Mouse (Mus musculus) heart, adult 2 months (tissue): ENCODE results near the gene Crybb1. TPM values are rescaled to one million over a fixed set of nuclear protein-coding genes. Genes with fewer than 3 reads are reported as not detected.

Experiments
- DNase-seq, 2 experiments: peaks; one replicate each; pipeline ENCODE4 v3.0.0; 2021
- H3K27ac ChIP-seq: fragments of 200-600 bp; 2 replicates; pipeline ENCODE4 v1.8.1; 2022
- H3K27me3 ChIP-seq: fragments of 200-500 bp; 2 replicates; pipeline ENCODE4 v1.6.1; 2012; ENCODE audit warnings: mild to moderate bottlenecking, low read length, inconsistent platforms, mixed read lengths; ENCODE audit not compliant: control insufficient read depth, insufficient read depth
- H3K36me3 ChIP-seq: fragments of 200-500 bp; 2 replicates; pipeline ENCODE4 v1.6.1; 2012; ENCODE audit warnings: low read length, inconsistent platforms; ENCODE audit not compliant: control insufficient read depth, insufficient read depth
- H3K4me1 ChIP-seq: fragments of 200-500 bp; 2 replicates; pipeline ENCODE4 v1.6.1; 2011; ENCODE audit warnings: low read length; ENCODE audit not compliant: control insufficient read depth, insufficient read depth
- H3K4me3 ChIP-seq: fragments of 200-600 bp; 2 replicates; pipeline ENCODE4 v1.8.1; 2022
- H3K79me2 ChIP-seq: fragments of 200-500 bp; replicated peaks from 2 replicates; pipeline ENCODE4 v1.6.1; 2012; ENCODE audit warnings: mild to moderate bottlenecking, inconsistent platforms, low read length, moderate library complexity, mixed read lengths; ENCODE audit not compliant: control insufficient read depth, insufficient read depth
- H3K9ac ChIP-seq: fragments of 200-500 bp; 2 replicates; pipeline ENCODE4 v1.6.1; 2012; ENCODE audit warnings: low read depth, mild to moderate bottlenecking, control low read depth, inconsistent platforms, low read length, mixed read lengths
- CTCF ChIP-seq: fragments of 200-600 bp; IDR thresholded peaks from 2 replicates; pipeline ENCODE4 v1.8.1; 2022; ENCODE audit warnings: antibody characterized with exemption, mild to moderate bottlenecking, moderate library complexity
- EP300 ChIP-seq: fragments of 200-500 bp; IDR thresholded peaks from 2 replicates; pipeline ENCODE4 v1.6.1; 2011; ENCODE audit warnings: low read depth, low read length, control low read depth; ENCODE audit not compliant: insufficient read depth
- POLR2A ChIP-seq: fragments of 200-500 bp; IDR thresholded peaks from 2 replicates; pipeline ENCODE4 v1.6.1; 2011; ENCODE audit warnings: mild to moderate bottlenecking, low read depth, low read length, control low read depth; ENCODE audit not compliant: insufficient read depth
- WGBS: fragments of 180-500 bp; shearing (Covaris S2); methylation state at CpG from one replicate; pipeline ENCODE4 v1.1.7; 2018; 5-methylcytosine and 5-hydroxymethylcytosine counted together
- intact Hi-C: fragments of 180-260 bp; cut with DNase I; formaldehyde crosslinking; loops from one replicate; pipeline ENCODE4 v1.15.1; 2025
- polyA plus RNA-seq: library from polyadenylated mRNA; depleted of rRNA; stranded (reverse); fragments of >200 nt; gene quantifications from 2 replicates; pipeline ENCODE4 v1.2.3, GENCODE M21; 2012
- total RNA-seq, 2 experiments: library from RNA; stranded (reverse); gene quantifications; 2 replicates each; pipeline ENCODE4 v1.2.3; 2021

The Crybb1 gene
- total and polyA plus RNA-seq, 3 experiments, result 1.5 to 3.3 (median 2.3) TPM

DNA sequence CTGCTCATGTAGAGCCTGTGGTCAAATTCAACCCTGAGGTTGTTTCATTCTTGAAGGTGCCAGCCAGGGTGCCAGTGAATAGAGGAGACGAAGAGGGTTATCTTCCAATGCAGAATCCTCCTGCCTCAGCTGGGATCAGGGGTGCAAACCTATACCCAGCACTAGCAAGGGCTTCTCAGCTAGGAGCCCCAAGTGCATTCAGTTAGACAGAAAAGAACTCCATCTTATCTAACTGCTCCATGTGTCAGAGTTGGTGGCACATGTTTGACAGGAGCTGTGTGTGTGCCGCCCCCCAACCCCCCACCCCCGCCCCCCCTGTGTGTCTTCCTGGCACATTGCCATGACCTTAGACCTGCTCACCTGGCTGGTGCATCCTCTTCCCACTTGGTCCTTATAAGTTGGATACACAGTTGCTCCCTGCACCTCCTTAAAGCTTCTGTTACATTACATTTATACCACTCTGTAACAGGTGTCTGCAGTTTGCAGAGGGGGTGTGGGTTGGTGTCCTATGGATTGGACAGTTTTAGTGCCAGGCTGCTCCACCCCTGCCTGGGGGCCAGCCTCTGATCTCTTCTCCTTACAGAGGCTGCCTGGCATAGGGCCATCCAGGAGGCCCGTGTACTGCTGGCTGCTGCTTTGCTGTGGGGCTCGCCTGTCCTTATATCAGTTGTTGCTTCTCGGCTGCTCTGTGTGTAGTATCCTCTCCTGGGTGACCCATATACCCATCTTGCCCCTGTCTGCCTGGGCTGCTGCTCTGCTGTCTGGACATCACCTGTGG is 41.0 kb downstream of the Crybb1 start:
- H3K4me3 ChIP-seq, result no peak overlapping the region
- H3K4me1 ChIP-seq, result peaks cover 69% of the 10 kb centered on the region
- H3K9ac ChIP-seq, result no peak overlapping the region
- no peaks in the 10 kb centered on the region for H3K36me3 ChIP-seq
- intact Hi-C loops, result no loop called here
- TF ChIP-seq EP300 (no peak), POLR2A (no peak), CTCF (no peak)
- WGBS, result 39% methylated on average over 6 of the region's 6 CpGs
- H3K27ac ChIP-seq, result peak overlapping the region; percentile 34
- no peaks in the 10 kb centered on the region for H3K27me3 ChIP-seq
- H3K79me2 ChIP-seq, result peaks cover 26% of the 10 kb centered on the region
- peak in 1 of 2 experiments; percentile 43 for DNase-seq

DNA sequence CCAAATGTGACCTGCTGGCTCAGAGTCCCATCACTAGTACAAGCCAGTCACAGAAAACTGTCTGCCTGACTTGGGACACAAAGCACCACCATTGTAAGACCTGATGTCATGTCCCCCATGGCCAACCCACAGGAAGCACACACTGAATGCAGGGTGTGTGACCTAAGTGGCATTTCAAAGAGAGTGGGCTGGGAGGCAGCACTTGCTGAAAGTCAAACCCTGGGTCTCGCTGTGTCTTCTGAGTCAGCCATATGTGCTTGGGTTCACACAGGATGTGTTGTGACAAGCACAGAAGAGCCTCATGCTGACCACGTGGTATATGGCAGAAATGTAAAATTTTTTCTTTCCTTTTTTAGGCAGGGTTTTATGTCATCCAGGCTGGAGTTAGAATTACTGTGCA is 41.6 kb downstream of the Crybb1 start:
- Histone ChIP-seq H3K4me3 (no peak overlapping the region), H3K79me2 (peaks cover 23% of the 10 kb centered on the region), H3K27ac (peak overlapping the region; percentile 34), H3K27me3 (no peaks in the 10 kb centered on the region), H3K9ac (no peak overlapping the region), H3K36me3 (no peaks in the 10 kb centered on the region), H3K4me1 (peaks cover 64% of the 10 kb centered on the region)
- intact Hi-C loops, result no loop called here
- WGBS, result 38% methylated on average over 2 of the region's 2 CpGs
- TF ChIP-seq CTCF, result no peak
- no peak for TF ChIP-seq EP300
- no peak for TF ChIP-seq POLR2A
- DNase-seq, result no peak

DNA sequence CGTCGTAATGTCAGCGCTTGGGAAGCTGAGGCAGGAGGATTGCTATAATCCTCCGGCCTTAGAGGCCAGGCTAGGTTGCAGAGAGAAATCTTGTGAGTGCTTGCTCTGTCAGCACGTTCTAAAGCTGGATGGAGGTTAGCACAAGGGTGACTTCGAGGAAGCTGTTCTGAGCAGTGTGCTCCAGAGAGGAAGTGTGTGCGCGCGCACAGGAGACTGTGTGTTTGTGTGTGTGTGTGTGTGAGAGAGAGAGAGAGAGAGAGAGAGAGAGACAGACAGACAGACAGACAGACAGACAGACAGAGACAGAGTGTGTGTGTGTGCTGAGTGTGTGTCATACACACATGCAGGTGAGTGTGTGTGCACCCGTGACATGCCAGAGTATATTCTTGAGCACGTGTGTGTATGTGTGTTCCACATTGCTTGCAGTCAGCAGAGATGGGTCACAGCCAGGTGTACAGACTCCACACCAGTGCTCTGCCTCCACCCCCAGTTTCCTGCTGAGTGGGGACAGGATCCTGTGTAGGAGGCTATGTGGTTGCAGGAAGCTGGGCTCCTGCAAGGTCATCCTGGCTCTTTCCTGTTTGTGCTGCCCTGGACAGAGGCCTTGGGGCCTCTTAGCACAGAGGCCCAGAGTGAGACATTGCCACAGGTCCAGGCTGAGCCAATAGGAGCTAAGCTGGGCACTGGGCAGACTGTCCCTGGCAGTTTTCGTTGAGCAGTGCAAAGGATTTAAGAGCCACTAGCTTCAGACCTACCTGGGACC is 42.8 kb downstream of the Crybb1 start:
- H3K9ac ChIP-seq, result peak overlapping the region; percentile 2; the same call in 1 of the 2 replicates
- WGBS, result 46% methylated on average over 12 of the region's 12 CpGs
- TF ChIP-seq CTCF (no peak), EP300 (peak; percentile 86)
- H3K4me1 ChIP-seq, result peaks cover 56% of the 10 kb centered on the region
- no peaks in the 10 kb centered on the region for H3K27me3 ChIP-seq
- intact Hi-C loops, result no loop called here
- no peaks in the 10 kb centered on the region for H3K36me3 ChIP-seq
- peaks cover 22% of the 10 kb centered on the region for H3K79me2 ChIP-seq
- peak; percentile 65 to 78 for DNase-seq
- H3K27ac ChIP-seq, result peak overlapping the region; percentile 84
- H3K4me3 ChIP-seq, result no peak overlapping the region

DNA sequence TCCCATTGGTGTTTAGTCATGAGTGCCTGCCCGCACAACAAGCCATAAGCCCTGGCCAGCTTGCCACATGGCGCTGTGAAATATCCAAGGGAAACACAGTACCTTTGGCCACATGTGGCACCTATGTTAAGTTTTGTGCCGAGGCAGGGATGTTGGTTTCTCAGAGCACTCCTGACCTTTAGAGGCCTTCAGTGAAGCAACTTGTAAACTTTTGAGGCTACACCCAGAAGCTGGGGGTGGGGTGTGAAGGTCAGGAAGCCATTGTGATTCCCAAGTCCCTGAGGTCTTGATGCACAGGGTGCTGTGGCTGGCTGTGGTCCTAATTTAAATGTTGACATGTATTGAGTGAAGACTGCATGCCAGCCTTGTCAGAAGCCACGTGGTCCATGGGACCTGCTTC is 43.8 kb downstream of the Crybb1 start:
- H3K4me3 ChIP-seq, result no peak overlapping the region
- intact Hi-C loops, result no loop called here
- WGBS, result 68% methylated on average over 4 of the region's 4 CpGs
- H3K79me2 ChIP-seq, result peaks cover 17% of the 10 kb centered on the region
- H3K27ac ChIP-seq, result peak overlapping the region; percentile 84
- H3K27me3 ChIP-seq, result no peaks in the 10 kb centered on the region
- TF ChIP-seq CTCF, result no peak
- no peak for TF ChIP-seq EP300
- no peak for TF ChIP-seq POLR2A
- no peak overlapping the region for H3K9ac ChIP-seq
- H3K4me1 ChIP-seq, result peaks cover 51% of the 10 kb centered on the region
- H3K36me3 ChIP-seq, result no peaks in the 10 kb centered on the region
- DNase-seq, result no peak

DNA sequence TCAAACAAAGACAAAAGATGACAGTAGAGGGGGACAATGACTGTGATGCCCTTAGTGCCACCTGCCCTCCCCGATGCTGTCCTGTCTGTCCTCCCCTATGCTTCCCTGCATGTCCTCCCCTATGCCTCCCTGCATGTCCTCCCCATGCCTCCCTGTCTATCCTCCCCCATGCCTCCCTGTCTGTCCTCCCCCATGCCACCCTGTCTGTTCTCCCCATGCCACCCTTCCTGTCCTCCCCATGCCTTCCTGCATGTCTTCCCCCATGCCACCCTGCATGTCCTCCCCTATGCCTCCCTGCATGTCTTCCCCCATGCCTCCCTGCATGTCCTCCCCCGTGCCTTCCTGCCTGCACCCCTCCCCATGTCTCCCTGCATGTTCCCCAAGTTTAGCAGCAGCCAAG is 44.5 kb downstream of the Crybb1 start:
- peaks cover 44% of the 10 kb centered on the region for H3K4me1 ChIP-seq
- DNase-seq, result no peak
- intact Hi-C loops, result loop anchor here (2.0 kb wide), 1 partner anchor 15 kb away; no protein-coding TSS in a partner anchor
- no peak overlapping the region for H3K9ac ChIP-seq
- H3K4me3 ChIP-seq, result no peak overlapping the region
- no peaks in the 10 kb centered on the region for H3K36me3 ChIP-seq
- H3K27ac ChIP-seq, result peak overlapping the region; percentile 84
- TF ChIP-seq EP300 (no peak), POLR2A (no peak), CTCF (no peak)
- no peaks in the 10 kb centered on the region for H3K27me3 ChIP-seq
- peaks cover 12% of the 10 kb centered on the region; the same call in 1 of the 2 replicates for H3K79me2 ChIP-seq
- 53% methylated on average over 2 of the region's 2 CpGs for WGBS
